In the genomic region with DNA sequence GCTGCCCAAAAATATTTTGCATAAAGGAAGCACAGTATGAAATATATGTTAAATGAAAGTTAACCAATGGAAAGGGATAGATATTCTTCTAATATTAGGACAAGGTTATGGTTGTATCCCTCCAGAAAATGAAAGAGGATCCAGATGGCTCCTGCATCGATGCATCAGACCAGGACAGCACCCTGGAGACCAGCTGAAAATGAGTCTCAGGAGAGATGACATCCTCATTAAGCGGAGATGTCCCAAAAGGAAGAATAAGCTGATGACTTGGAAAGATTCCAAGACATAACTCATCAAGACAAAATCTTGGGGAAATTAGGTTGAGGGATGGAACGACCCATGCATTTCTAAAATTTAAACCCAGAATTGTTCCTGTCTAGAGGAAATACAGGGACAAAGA, we compare ENCODE assay signal across 21 mouse cellular contexts. TPM values are rescaled to one million over a fixed set of nuclear protein-coding genes. Genes with fewer than 3 reads are reported as not detected.
DNase-seq lines count a peak whose midpoint lies in the region; ATAC-seq and TF ChIP-seq lines count a peak whose summit lies in the region.
"Had no signal": no experiment of that assay in that cellular context is flagged by ENCODE, and none has a peak within 500 bp of the region (broad histone marks: within the 10 kb centered on the region; RNA-seq: fewer than 3 reads in every experiment).

No protein-coding gene starts in this region.

- no peak overlapping the region for H3K27ac ChIP-seq in hindbrain, postnatal 0 days
- no peak overlapping the region for H3K27ac ChIP-seq in hindbrain, embryonic 12.5 days
- no peak overlapping the region for H3K27ac ChIP-seq in neural tube, embryonic 13.5 days (replicated peaks)
- no peak overlapping the region for H3K27ac ChIP-seq in neural tube, embryonic 15.5 days (replicated peaks)
- H3K27ac ChIP-seq: embryonic facial prominence, embryonic 12.5 days; embryonic facial prominence, embryonic 15.5 days; forebrain, embryonic 10.5 days; forebrain, embryonic 12.5 days had no signal

- no peak for ATAC-seq in hindbrain, postnatal 0 days
- ATAC-seq in hindbrain, embryonic 12.5 days (ENCODE audit: low FRiP score), result no peak
- peak; percentile 69; the same call in 1 of the 2 replicates for ATAC-seq in neural tube, embryonic 13.5 days (ENCODE audit: low read depth)
- no peak for ATAC-seq in neural tube, embryonic 15.5 days (ENCODE audit: low FRiP score)
- ATAC-seq: forebrain, embryonic 14.5 days; forebrain, embryonic 16.5 days; Patski had no signal

- DNase-seq in hindbrain, postnatal 0 days (ENCODE audit: low spot score), result peak; percentile 2
- peak; percentile 69 for DNase-seq in MN1 (ENCODE audit: low spot score)
- DNase-seq in embryo, embryonic 11 days, result no peak
- DNase-seq: adrenal gland, adult 8-10 months; adrenal gland, postnatal 14 days; adrenal gland, postnatal 36 days; cerebellum, adult 11-12 months; cerebellum, adult 2 months; cerebellum, adult 9-10 months; cerebellum, postnatal 25 days had no signal

- H3K9ac ChIP-seq in hindbrain, postnatal 0 days (replicated peaks; ENCODE audit: low read length), result no peak overlapping the region
- no peak overlapping the region for H3K9ac ChIP-seq in hindbrain, embryonic 12.5 days
- H3K9ac ChIP-seq in neural tube, embryonic 13.5 days, result no peak overlapping the region
- no peak overlapping the region for H3K9ac ChIP-seq in neural tube, embryonic 15.5 days (replicated peaks)
- H3K9ac ChIP-seq: embryonic facial prominence, embryonic 12.5 days; embryonic facial prominence, embryonic 15.5 days; forebrain, embryonic 12.5 days had no signal

- no peaks in the 10 kb centered on the region for H3K36me3 ChIP-seq in hindbrain, postnatal 0 days (ENCODE audit: insufficient read depth, low read length)
- H3K36me3 ChIP-seq in hindbrain, embryonic 12.5 days, result no peaks in the 10 kb centered on the region
- H3K36me3 ChIP-seq in neural tube, embryonic 13.5 days, result no peaks in the 10 kb centered on the region
- H3K36me3 ChIP-seq in neural tube, embryonic 15.5 days, result no peaks in the 10 kb centered on the region
- H3K36me3 ChIP-seq: embryonic facial prominence, embryonic 12.5 days; embryonic facial prominence, embryonic 15.5 days; forebrain, embryonic 10.5 days; forebrain, embryonic 12.5 days had no signal

- H3K9me3 ChIP-seq in hindbrain, postnatal 0 days (ENCODE audit: low read length), result no peaks in the 10 kb centered on the region
- H3K9me3 ChIP-seq in hindbrain, embryonic 12.5 days (replicated peaks), result no peaks in the 10 kb centered on the region
- H3K9me3 ChIP-seq in neural tube, embryonic 13.5 days, result no peaks in the 10 kb centered on the region
- H3K9me3 ChIP-seq in neural tube, embryonic 15.5 days (replicated peaks), result no peaks in the 10 kb centered on the region
- H3K9me3 ChIP-seq: embryonic facial prominence, embryonic 12.5 days; embryonic facial prominence, embryonic 15.5 days; forebrain, embryonic 10.5 days; forebrain, embryonic 12.5 days had no signal

- TF ChIP-seq CTCF in hindbrain, postnatal 0 days (IDR thresholded peaks at IDR 0.05; ENCODE audit: low read depth), result no peak

- H3K4me3 ChIP-seq in hindbrain, postnatal 0 days (ENCODE audit: low read length), result no peak overlapping the region
- no peak overlapping the region for H3K4me3 ChIP-seq in hindbrain, embryonic 12.5 days
- no peak overlapping the region for H3K4me3 ChIP-seq in neural tube, embryonic 13.5 days
- H3K4me3 ChIP-seq in neural tube, embryonic 15.5 days (replicated peaks), result no peak overlapping the region
- H3K4me3 ChIP-seq: embryonic facial prominence, embryonic 12.5 days; embryonic facial prominence, embryonic 15.5 days; erythroblast, embryonic 14.5 days; forebrain, embryonic 10.5 days; forebrain, embryonic 12.5 days had no signal

- 43% methylated on average over 3 of the region's 3 CpGs for WGBS in hindbrain, postnatal 0 days
- WGBS in hindbrain, embryonic 12.5 days, result 71% methylated on average over 3 of the region's 3 CpGs
- WGBS in neural tube, embryonic 13.5 days, result 44% methylated on average over 3 of the region's 3 CpGs
- 38% methylated on average over 3 of the region's 3 CpGs for WGBS in neural tube, embryonic 15.5 days

- H3K4me2 ChIP-seq in hindbrain, postnatal 0 days (ENCODE audit: low read depth, low read length), result no peak overlapping the region
- H3K4me2 ChIP-seq in hindbrain, embryonic 12.5 days (replicated peaks), result no peak overlapping the region
- no peak overlapping the region for H3K4me2 ChIP-seq in neural tube, embryonic 13.5 days
- no peak overlapping the region for H3K4me2 ChIP-seq in neural tube, embryonic 15.5 days
- H3K4me2 ChIP-seq: embryonic facial prominence, embryonic 12.5 days; embryonic facial prominence, embryonic 15.5 days; forebrain, embryonic 12.5 days had no signal

- H3K4me1 ChIP-seq in hindbrain, postnatal 0 days (ENCODE audit: insufficient read depth, low read length), result no peaks in the 10 kb centered on the region
- no peaks in the 10 kb centered on the region for H3K4me1 ChIP-seq in hindbrain, embryonic 12.5 days
- peaks cover 4% of the 10 kb centered on the region; the same call in 1 of the 2 replicates for H3K4me1 ChIP-seq in neural tube, embryonic 13.5 days (replicated peaks)
- no peaks in the 10 kb centered on the region for H3K4me1 ChIP-seq in neural tube, embryonic 15.5 days
- H3K4me1 ChIP-seq: embryonic facial prominence, embryonic 12.5 days; embryonic facial prominence, embryonic 15.5 days; forebrain, embryonic 10.5 days; forebrain, embryonic 12.5 days had no signal

- no peaks in the 10 kb centered on the region for H3K27me3 ChIP-seq in hindbrain, postnatal 0 days (ENCODE audit: insufficient read depth, low read length)
- H3K27me3 ChIP-seq in hindbrain, embryonic 12.5 days, result no peaks in the 10 kb centered on the region
- no peaks in the 10 kb centered on the region for H3K27me3 ChIP-seq in neural tube, embryonic 13.5 days
- H3K27me3 ChIP-seq in neural tube, embryonic 15.5 days (replicated peaks), result no peaks in the 10 kb centered on the region
- H3K27me3 ChIP-seq: embryonic facial prominence, embryonic 12.5 days; embryonic facial prominence, embryonic 15.5 days; forebrain, embryonic 12.5 days; Patski had no signal

RNA-seq across cellular contexts. Expression of gene Tmem167, which starts 36.5 kb away (rescaled TPM):
- 24.7 and 27.3 TPM in 2 replicates for total RNA-seq in hindbrain, postnatal 0 days (2014; rRNA removed)
- polyA plus RNA-seq in hindbrain, postnatal 0 days (2015; fragmentation: Nextera tagmentation; extraction: Ambion mirVana), result 35.3 and 35.9 TPM in 2 replicates
- polyA plus RNA-seq in hindbrain, embryonic 12.5 days (2016; fragmentation: Nextera tagmentation; extraction: Ambion mirVana), result 60.5 and 63.5 TPM in 2 replicates
- 46.3 and 48.0 TPM in 2 replicates for polyA plus RNA-seq in neural tube, embryonic 13.5 days (2015; fragmentation: Nextera tagmentation; extraction: Ambion mirVana)
- 42.9 and 47.8 TPM in 2 replicates for polyA plus RNA-seq in neural tube, embryonic 15.5 days (2015; fragmentation: Nextera tagmentation; extraction: Ambion mirVana)

RNA-seq across cellular contexts. Expression of gene Xrcc4, which starts 37.0 kb away (rescaled TPM):
- 6.4 and 8.1 TPM in 2 replicates for total RNA-seq in hindbrain, postnatal 0 days (2014; rRNA removed)
- polyA plus RNA-seq in hindbrain, postnatal 0 days (2015; fragmentation: Nextera tagmentation; extraction: Ambion mirVana), result 17.4 and 20.2 TPM in 2 replicates
- 10.8 and 11.5 TPM in 2 replicates for polyA plus RNA-seq in hindbrain, embryonic 12.5 days (2016; fragmentation: Nextera tagmentation; extraction: Ambion mirVana)
- 13.7 and 15.8 TPM in 2 replicates for polyA plus RNA-seq in neural tube, embryonic 13.5 days (2015; fragmentation: Nextera tagmentation; extraction: Ambion mirVana)
- 15.5 and 17.9 TPM in 2 replicates for polyA plus RNA-seq in neural tube, embryonic 15.5 days (2015; fragmentation: Nextera tagmentation; extraction: Ambion mirVana)
